Mouse (Mus musculus) MEL (cell line): ENCODE measurements around the gene Plb1.

Experiments used
- CTCF ChIP-seq, 3 experiments: IDR thresholded peaks in 2 of 3; conservative IDR thresholded peaks in 1 of 3; 2 replicates each; pipeline ENCODE4 v1.5.1; 2011 to 2012; ENCODE audit warnings: low read length in 3 of 3, low read depth in 2 of 3, mild to moderate bottlenecking in 2 of 3, improper control_type of control experiment in 1 of 3, inconsistent platforms in 1 of 3, mixed read lengths in 1 of 3, moderate library complexity in 1 of 3; ENCODE audit not compliant: control insufficient read depth in 1 of 3, insufficient read depth in 1 of 3, poor library complexity in 1 of 3, severe bottlenecking in 1 of 3
- MEF2A ChIP-seq: IDR thresholded peaks from 2 replicates; pipeline ENCODE4 v1.6.1; 2014; ENCODE audit warnings: low read depth, mild to moderate bottlenecking, inconsistent platforms, low read length, improper control_type of control experiment; ENCODE audit not compliant: poor library complexity, insufficient replicate concordance, severe bottlenecking; ENCODE audit errors: extremely low read depth
- MXI1 ChIP-seq: IDR thresholded peaks from 2 replicates; pipeline ENCODE4 v1.6.1; 2011; ENCODE audit warnings: mild to moderate bottlenecking, low read depth, low read length, improper control_type of control experiment
- POLR2A ChIP-seq, 2 experiments: IDR thresholded peaks; 2 replicates each; pipeline ENCODE4 v1.6.1; 2011 to 2012; ENCODE audit warnings: low read length in 2 of 2, mild to moderate bottlenecking in 2 of 2, control low read depth in 1 of 2, improper control_type of control experiment in 1 of 2, low read depth in 1 of 2, moderate library complexity in 1 of 2; ENCODE audit not compliant: control insufficient read depth in 1 of 2, insufficient read depth in 1 of 2, poor library complexity in 1 of 2
- USF1 ChIP-seq: IDR thresholded peaks from 2 replicates; pipeline ENCODE4 v1.6.1; 2014; ENCODE audit warnings: low read depth, mild to moderate bottlenecking, inconsistent platforms, low read length, improper control_type of control experiment, moderate library complexity

GRCm38 (mm10) chr5:32208460-32208859 is 24.0 kb upstream of the Plb1 start:
- TF ChIP-seq MEF2A, result no peak
- TF ChIP-seq POLR2A (IDR thresholded peaks at IDR 0.05; ENCODE audit: control insufficient read depth in 1 of 2, insufficient read depth in 1 of 2, low read depth in 1 of 2, low read length in 2 of 2, poor library complexity in 1 of 2), result no peak
- TF ChIP-seq CTCF (IDR thresholded peaks at IDR 0.05 in 2 of 3, conservative IDR thresholded peaks at IDR 0.05 in 1 of 3; ENCODE audit: control insufficient read depth in 1 of 3, insufficient read depth in 1 of 3, low read depth in 2 of 3, low read length in 3 of 3, poor library complexity in 1 of 3, severe bottlenecking in 1 of 3), result no peak
- no peak for TF ChIP-seq USF1
- no peak for TF ChIP-seq MXI1
